Mouse (Mus musculus): ENCODE data around the gene Gm4763. TPM values are rescaled to one million over a fixed set of nuclear protein-coding genes. Genes with fewer than 3 reads are reported as not detected.
"Not testable (repeated sequence)": the region's sequence is repeated elsewhere in the genome, so short reads cannot be mapped to it uniquely, and the experiment has no call there.

Gm4763 gene
- polyA plus RNA-seq, 1 experiment, result not detected

- H3K27ac ChIP-seq (replicated peaks; ENCODE audit: low read depth, low read length); H3K4me1 ChIP-seq (ENCODE audit: control insufficient read depth, insufficient read depth, insufficient read length, low read length); H3K4me3 ChIP-seq (ENCODE audit: insufficient read depth, low read depth, low read length): not testable (repeated sequence)
Measured at GRCm38 (mm10) chr7:24692693-24693092, 34.0 kb downstream of the Gm4763 start.

- not testable (repeated sequence) for H3K4me1 ChIP-seq (ENCODE audit: control insufficient read depth, insufficient read depth, insufficient read length, low read length); H3K4me3 ChIP-seq (ENCODE audit: insufficient read depth, low read depth, low read length); H3K27ac ChIP-seq (replicated peaks; ENCODE audit: low read depth, low read length)
Measured at GRCm38 (mm10) chr7:24687519-24687918, 39.2 kb downstream of the Gm4763 start.

- not testable (repeated sequence) for H3K27ac ChIP-seq (replicated peaks; ENCODE audit: low read depth, low read length); H3K4me3 ChIP-seq (ENCODE audit: insufficient read depth, low read depth, low read length); H3K4me1 ChIP-seq (ENCODE audit: control insufficient read depth, insufficient read depth, insufficient read length, low read length)
Measured at GRCm38 (mm10) chr7:24684121-24684520, 42.6 kb downstream of the Gm4763 start.

- no peaks in the 10 kb centered on the region for H3K4me1 ChIP-seq (ENCODE audit: control insufficient read depth, insufficient read depth, insufficient read length, low read length)
- H3K27ac ChIP-seq (replicated peaks; ENCODE audit: low read depth, low read length), result no peak within 1 kb of the TSS
- no peak within 1 kb of the TSS for H3K4me3 ChIP-seq (ENCODE audit: insufficient read depth, low read depth, low read length)
Measured at GRCm38 (mm10) chr7:24676575-24676974, 50.1 kb downstream of the Gm4763 start, which contains the start of gene Tex101. Tex101 (minus strand) TSS chr7:24676675.

- H3K4me3 ChIP-seq (ENCODE audit: insufficient read depth, low read depth, low read length), result no peak overlapping the region
Measured at GRCm38 (mm10) chr7:24671944-24672439, 54.7 kb downstream of the Gm4763 start.

More at GRCm38 (mm10) chr7:24671944-24672439, 54.7 kb downstream of the Gm4763 start:
- no peak overlapping the region for H3K27ac ChIP-seq (replicated peaks; ENCODE audit: low read depth, low read length)
- H3K4me1 ChIP-seq (ENCODE audit: control insufficient read depth, insufficient read depth, insufficient read length, low read length), result no peaks in the 10 kb centered on the region

Other genes with a start within 250 kb of the Gm4763 start
- 3.1 and 3.5 TPM in 2 replicates for gene Cadm4, start 244.9 kb downstream of the Gm4763 start, polyA plus RNA-seq (2012; ENCODE audit: insufficient read depth, insufficient read length, missing spikeins)
- 3.0 and 4.7 TPM in 2 replicates for gene Zfp428, start 219.9 kb downstream of the Gm4763 start, polyA plus RNA-seq (2012; ENCODE audit: insufficient read depth, insufficient read length, missing spikeins)
- not detected in 2 replicates for gene AC161166.1, start 214.5 kb downstream of the Gm4763 start, polyA plus RNA-seq (2012; ENCODE audit: insufficient read depth, insufficient read length, missing spikeins)
- gene Irgq, start 196.2 kb downstream of the Gm4763 start, polyA plus RNA-seq (2012; ENCODE audit: insufficient read depth, insufficient read length, missing spikeins), result 9.1 and 9.2 TPM in 2 replicates
- not detected in 2 replicates for gene Pinlyp, start 180.8 kb downstream of the Gm4763 start, polyA plus RNA-seq (2012; ENCODE audit: insufficient read depth, insufficient read length, missing spikeins)
- 20.7 and 22.5 TPM in 2 replicates for gene Xrcc1, start 180.6 kb downstream of the Gm4763 start, polyA plus RNA-seq (2012; ENCODE audit: insufficient read depth, insufficient read length, missing spikeins)
- gene Ethe1, start 139.4 kb downstream of the Gm4763 start, polyA plus RNA-seq (2012; ENCODE audit: insufficient read depth, insufficient read length, missing spikeins), result 17.2 and 20.4 TPM in 2 replicates
- gene Zfp575, start 139.3 kb downstream of the Gm4763 start, polyA plus RNA-seq (2012; ENCODE audit: insufficient read depth, insufficient read length, missing spikeins), result not detected in 2 replicates
- gene Phldb3, start 116.1 kb downstream of the Gm4763 start, polyA plus RNA-seq (2012; ENCODE audit: insufficient read depth, insufficient read length, missing spikeins), result 0.75 TPM in 1 of 2 replicates, not detected in the other
- gene Lypd3, start 90.4 kb downstream of the Gm4763 start, polyA plus RNA-seq (2012; ENCODE audit: insufficient read depth, insufficient read length, missing spikeins), result not detected in 2 replicates
- gene Tex101, start 50.2 kb downstream of the Gm4763 start, polyA plus RNA-seq (2012; ENCODE audit: insufficient read depth, insufficient read length, missing spikeins), result not detected in 2 replicates
- gene BC049730, start 17.7 kb downstream of the Gm4763 start, polyA plus RNA-seq (2012; ENCODE audit: insufficient read depth, insufficient read length, missing spikeins), result not detected in 2 replicates
- gene Cd177, start 33.4 kb upstream of the Gm4763 start, polyA plus RNA-seq (2012; ENCODE audit: insufficient read depth, insufficient read length, missing spikeins), result not detected in 2 replicates
- not detected in 2 replicates for gene Ceacam10, start 50.3 kb upstream of the Gm4763 start, polyA plus RNA-seq (2012; ENCODE audit: insufficient read depth, insufficient read length, missing spikeins)
- not detected in 2 replicates for gene Gm9844, start 135.3 kb upstream of the Gm4763 start, polyA plus RNA-seq (2012; ENCODE audit: insufficient read depth, insufficient read length, missing spikeins)
- not detected in 2 replicates for gene Lypd4, start 143.0 kb upstream of the Gm4763 start, polyA plus RNA-seq (2012; ENCODE audit: insufficient read depth, insufficient read length, missing spikeins)
- gene Dmrtc2, start 143.1 kb upstream of the Gm4763 start, polyA plus RNA-seq (2012; ENCODE audit: insufficient read depth, insufficient read length, missing spikeins), result not detected in 2 replicates
- 1,002 and 1,046 TPM in 2 replicates for gene Rps19, start 157.5 kb upstream of the Gm4763 start, polyA plus RNA-seq (2012; ENCODE audit: insufficient read depth, insufficient read length, missing spikeins)
- 0.71 and 0.96 TPM in 2 replicates for gene Cd79a, start 170.5 kb upstream of the Gm4763 start, polyA plus RNA-seq (2012; ENCODE audit: insufficient read depth, insufficient read length, missing spikeins)
- 26.1 and 28.4 TPM in 2 replicates for gene Arhgef1, start 176.0 kb upstream of the Gm4763 start, polyA plus RNA-seq (2012; ENCODE audit: insufficient read depth, insufficient read length, missing spikeins)
- not detected in 2 replicates for gene Gm4881, start 217.6 kb upstream of the Gm4763 start, polyA plus RNA-seq (2012; ENCODE audit: insufficient read depth, insufficient read length, missing spikeins)
- gene Rabac1, start 245.8 kb upstream of the Gm4763 start, polyA plus RNA-seq (2012; ENCODE audit: insufficient read depth, insufficient read length, missing spikeins), result 236 and 245 TPM in 2 replicates